Mouse (Mus musculus): ENCODE data around the gene Akap2.

- TF ChIP-seq CTCF (IDR thresholded peaks at IDR 0.05; ENCODE audit: low read depth) (no peak), EP300 (optimal IDR thresholded peaks at IDR 0.05) (no peak)
Measured at GRCm38 (mm10) chr4:57717354-57717753, at the start of gene Akap2.

Data from stomach, postnatal 0 days (tissue).